Mouse (Mus musculus): ENCODE data around the gene Dusp19.

Gene Dusp19

DNA sequence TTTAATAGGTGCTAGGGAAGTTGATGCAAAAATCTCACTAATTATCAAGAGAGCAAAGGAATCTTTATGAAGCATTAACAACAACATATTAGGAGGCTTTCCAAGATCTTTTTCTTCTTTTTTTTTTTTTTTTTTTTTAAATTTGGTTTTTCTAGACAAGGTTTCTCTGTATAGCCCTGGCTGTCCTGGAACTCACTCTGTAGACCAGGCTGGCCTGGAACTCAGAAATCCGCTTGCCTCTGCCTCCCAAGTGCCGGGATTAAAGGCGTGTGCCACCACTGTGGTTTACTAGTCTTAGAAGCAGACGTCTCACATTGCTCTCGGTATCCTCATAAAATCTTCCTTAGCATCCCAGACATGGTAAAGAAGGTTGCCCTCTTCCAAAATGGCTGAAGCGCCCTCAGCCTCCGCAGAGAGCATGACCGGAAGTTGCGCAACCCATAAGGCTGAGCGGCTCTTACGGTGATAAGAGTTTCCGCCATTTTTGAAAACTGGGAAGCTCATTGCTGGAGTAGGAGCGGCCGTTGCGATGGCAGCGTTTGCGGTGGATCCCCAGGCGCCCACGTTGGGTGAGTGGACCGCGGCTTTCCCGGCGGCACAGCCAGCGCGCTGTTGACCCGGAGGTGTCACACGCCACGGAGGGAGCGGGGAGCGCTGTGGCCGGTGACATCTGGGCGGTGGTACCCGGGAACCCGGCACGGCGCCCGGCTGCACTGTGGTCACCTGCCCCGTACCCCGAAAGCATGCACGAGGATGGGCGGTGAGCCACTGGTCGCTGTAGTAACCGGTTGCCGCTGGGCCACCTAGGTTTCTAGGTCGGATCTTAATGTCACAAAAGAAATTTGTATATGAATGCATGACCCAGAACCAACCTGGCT is 21.8 kb downstream of the Dusp19 start:
- DNase-seq (ENCODE audit: low read depth), result peak; percentile 96

DNA sequence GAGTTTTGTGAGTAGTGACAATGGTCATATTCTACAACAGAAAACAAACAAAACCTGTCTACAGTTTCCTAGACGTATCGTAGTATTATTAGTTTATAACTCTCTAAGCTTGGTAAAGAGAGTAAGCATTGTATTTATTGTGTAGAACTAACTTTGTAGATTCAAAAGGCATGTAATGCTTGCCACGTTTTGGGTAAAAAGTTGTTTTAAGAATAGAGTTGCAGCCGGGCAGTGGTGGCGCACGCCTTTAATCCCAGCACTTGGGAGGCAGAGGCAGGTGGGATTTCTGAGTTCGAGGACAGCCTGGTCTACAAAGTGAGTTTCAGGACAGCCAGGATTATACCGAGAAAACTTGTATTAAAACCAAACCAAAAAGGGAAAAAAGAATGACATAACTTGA is 22.6 kb downstream of the Dusp19 start:
- peak; percentile 47 for DNase-seq (ENCODE audit: low read depth)

DNA sequence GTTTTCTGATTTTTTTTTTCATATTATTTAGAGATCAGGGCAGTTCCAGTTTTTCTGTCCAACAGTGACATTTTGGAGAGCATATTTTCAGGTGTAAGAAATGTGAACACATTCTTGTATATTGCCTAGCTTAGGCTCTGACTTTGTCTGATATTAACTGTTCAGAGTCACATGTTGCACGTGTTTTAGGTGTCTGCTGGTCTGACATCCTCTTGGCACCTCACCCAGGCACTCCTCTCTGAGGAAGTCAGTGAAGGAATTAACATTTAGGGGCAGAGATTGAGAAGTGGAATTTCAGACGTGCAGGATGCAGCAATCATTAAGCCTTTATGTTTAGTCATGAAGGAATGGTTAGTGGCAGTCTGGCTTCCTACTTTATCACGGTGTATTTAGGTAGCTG is 23.0 kb downstream of the Dusp19 start:
- DNase-seq (ENCODE audit: low read depth), result peak; percentile 14

DNA sequence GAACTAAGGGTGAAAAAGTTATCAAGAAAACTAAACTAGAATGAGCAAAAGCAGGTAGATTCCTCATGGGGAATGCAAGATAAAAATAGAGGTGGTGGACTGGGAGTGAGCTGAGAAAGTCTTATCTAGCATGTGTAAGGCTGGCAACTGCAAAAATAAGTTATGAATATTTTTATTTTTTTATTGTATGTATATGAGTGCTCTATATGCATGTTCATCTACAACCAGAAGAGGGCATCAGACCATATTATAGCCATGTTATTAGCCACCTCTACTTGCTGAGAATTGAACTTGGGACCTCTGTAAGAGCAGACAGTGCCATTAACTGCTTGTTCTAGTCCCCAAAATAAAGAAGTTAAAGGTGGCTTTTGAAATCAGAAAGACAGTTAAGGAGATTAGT is 44.6 kb downstream of the Dusp19 start:
- DNase-seq (ENCODE audit: low read depth), result peak; percentile 17

DNA sequence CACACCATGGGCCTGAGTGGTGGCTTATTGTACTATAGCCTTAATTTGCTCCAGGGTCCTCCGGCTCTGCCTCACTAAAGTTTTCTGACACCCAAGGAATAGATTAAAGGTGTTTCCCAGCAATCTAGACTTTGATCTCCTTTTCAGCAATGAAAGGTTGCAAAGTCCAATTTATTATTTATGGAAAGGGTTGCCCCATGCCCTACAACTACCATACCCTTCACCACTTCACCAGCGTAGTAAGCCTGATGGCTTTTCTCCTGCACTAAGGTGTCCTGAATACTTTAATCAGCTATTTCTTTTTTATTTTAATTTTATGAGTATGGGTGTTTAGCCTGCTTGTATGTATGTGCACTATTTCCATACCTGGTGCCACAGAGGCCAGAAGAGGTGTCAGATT is 45.8 kb downstream of the Dusp19 start:
- no peak for DNase-seq (ENCODE audit: low read depth)

DNA sequence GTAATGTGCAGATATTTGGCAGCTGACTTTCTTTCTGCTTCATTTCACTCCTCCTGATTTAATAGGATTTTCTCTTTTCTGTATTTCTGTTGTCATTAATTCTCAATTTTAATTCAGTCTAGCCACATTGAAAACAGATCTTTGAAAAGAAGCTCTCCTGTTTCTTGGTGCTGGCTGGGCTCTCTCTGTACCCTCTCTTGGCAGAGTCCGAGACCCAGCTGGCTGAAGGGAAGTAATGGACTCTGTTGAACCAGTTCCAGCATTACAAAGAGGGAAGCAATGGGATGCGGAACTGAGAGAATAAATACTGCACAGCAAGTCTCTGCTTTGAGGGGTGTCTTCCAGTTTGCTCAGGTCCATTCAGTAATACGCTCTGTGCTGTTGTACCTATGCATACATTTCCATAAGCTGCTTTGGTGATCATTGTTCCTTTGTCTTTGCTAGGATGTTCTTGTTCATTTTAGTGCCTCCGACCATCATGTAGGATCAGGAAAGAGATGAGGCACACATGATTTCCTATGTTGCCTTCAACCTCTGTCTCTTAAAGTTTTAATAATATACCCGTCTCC is 50.6 kb downstream of the Dusp19 start:
- no peak for DNase-seq (ENCODE audit: low read depth)

DNA sequence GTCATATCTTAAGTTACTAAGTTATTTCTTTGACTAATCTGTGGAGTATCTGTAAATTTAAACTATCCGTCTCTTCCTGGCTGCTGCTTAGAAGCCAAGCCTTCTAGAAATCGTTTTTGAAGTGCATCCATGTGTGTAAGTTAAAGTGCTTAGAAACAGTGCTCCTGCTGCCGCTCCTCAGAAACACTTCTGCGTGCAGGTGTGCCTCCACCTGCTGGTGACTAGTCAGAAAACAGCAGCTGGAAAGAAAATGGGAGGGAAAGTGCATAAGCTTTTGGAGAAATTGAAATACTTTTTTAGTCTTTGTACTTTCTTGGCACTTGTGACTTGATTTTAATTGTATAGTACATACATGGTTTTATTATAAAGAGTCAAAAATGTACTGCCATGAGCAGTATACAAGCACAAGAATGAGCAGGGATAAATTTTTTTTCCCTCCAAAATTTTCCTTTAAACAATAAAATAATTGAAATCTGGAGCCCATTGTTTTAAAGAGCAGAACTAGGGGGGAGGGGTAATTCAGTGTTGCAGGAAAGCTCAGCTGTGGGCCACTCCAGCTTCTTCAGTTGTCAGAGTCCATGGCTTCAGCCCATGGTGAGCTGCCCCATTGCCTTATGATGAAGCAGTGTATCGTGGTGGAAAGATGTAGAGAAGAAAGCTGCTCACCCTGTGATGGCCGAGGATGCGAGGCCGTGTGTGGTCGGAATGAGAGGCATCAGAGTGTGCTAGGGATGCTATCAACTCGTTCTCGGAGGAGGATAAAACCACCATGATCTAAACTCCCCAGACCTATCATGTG is 53.2 kb downstream of the Dusp19 start:
- peak; percentile 56 for DNase-seq (ENCODE audit: low read depth)

DNA sequence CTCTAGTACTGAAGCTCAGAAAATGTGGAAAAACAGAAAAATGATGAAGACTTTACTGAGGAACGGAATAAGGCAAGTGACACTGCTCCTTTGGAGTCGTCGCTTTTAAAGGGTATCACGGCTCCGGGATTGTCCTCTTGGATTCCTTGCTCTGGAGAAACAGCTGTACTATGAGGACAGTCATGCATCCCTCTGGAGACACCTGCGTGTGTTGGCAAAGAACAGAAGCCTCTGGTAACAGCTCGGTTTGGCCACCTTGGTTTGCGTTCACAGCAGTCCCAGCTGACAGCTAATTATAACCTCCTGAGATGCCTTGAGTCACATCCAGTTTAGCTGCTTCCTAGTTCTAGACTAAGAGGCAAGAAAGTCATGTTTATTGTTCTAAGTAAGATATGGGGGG is 62.0 kb downstream of the Dusp19 start:
- DNase-seq (ENCODE audit: low read depth), result no peak
